Mouse (Mus musculus) spleen, adult 2 months (tissue): ENCODE data around the gene Apc2.

Experiments
- CTCF ChIP-seq: fragments of 200-500 bp; IDR thresholded peaks from 2 replicates; pipeline ENCODE4 v1.5.1; 2011; ENCODE audit warnings: mild to moderate bottlenecking, inconsistent platforms; ENCODE audit not compliant: insufficient read depth, insufficient read length, insufficient replicate concordance; ENCODE audit errors: extremely low read depth
- POLR2A ChIP-seq: fragments of 200-500 bp; IDR thresholded peaks from 2 replicates; pipeline ENCODE4 v1.6.1; 2011; ENCODE audit warnings: low read depth, low read length, inconsistent platforms

GRCm38 (mm10) chr10:80293325-80293724 is 2.5 kb upstream of the Apc2 start:
- TF ChIP-seq CTCF (no peak), POLR2A (no peak)
